Mouse (Mus musculus) stomach, embryonic 14.5 days (tissue): ENCODE data around the gene Bloc1s1. TPM values are rescaled to one million over a fixed set of nuclear protein-coding genes. Genes with fewer than 3 reads are reported as not detected.

ENCODE experiments used
- ATAC-seq: fragments of 200-750 bp; cut with Nextera tagmentation; 2 replicates; pipeline ENCODE4 v1.8.0; 2017; ENCODE audit warnings: low read depth, moderate TSS enrichment; ENCODE audit not compliant: insufficient number of reproducible peaks, insufficient read depth, low FRiP score
- H3K27ac ChIP-seq: fragments of 300-500 bp; sonication (generic); 2 replicates; pipeline ENCODE4 v1.5.1; 2014; ENCODE audit warnings: mild to moderate bottlenecking, low read length, moderate library complexity, mixed read lengths
- H3K27me3 ChIP-seq: fragments of 300-500 bp; sonication (generic); 2 replicates; pipeline ENCODE4 v1.6.1; 2014; ENCODE audit warnings: low read length, control low read depth, mixed read lengths; ENCODE audit not compliant: control insufficient read depth, insufficient read depth
- H3K36me3 ChIP-seq: fragments of 300-500 bp; sonication (generic); 2 replicates; pipeline ENCODE4 v1.6.1; 2014; ENCODE audit warnings: mild to moderate bottlenecking, control low read depth, low read length, moderate library complexity, mixed read lengths; ENCODE audit not compliant: control insufficient read depth, insufficient read depth
- H3K4me1 ChIP-seq: fragments of 300-500 bp; sonication (generic); 2 replicates; pipeline ENCODE4 v1.6.1; 2014; ENCODE audit warnings: low read length, control low read depth, mixed read lengths; ENCODE audit not compliant: control insufficient read depth, insufficient read depth
- H3K4me2 ChIP-seq: fragments of 300-500 bp; sonication (generic); replicated peaks from 2 replicates; pipeline ENCODE4 v1.6.1; 2014; ENCODE audit warnings: low read depth, low read length, control low read depth
- H3K4me3 ChIP-seq: fragments of 300-500 bp; sonication (generic); 2 replicates; pipeline ENCODE4 v1.5.1; 2014; ENCODE audit warnings: low read depth, low read length, control low read depth
- H3K9ac ChIP-seq: fragments of 300-500 bp; sonication (generic); replicated peaks from 2 replicates; pipeline ENCODE4 v1.6.1; 2014; ENCODE audit warnings: low read depth, mild to moderate bottlenecking, control low read depth, low read length, moderate library complexity, mixed read lengths
- H3K9me3 ChIP-seq: fragments of 300-500 bp; sonication (generic); 2 replicates; pipeline ENCODE4 v1.6.1; 2016; ENCODE audit warnings: low read depth, low read length, control low read depth; ENCODE audit not compliant: control insufficient read depth
- WGBS: fragments of 180-500 bp; shearing (Covaris S2); extraction: QIAGEN DNeasy Blood & Tissue Kit; methylation state at CpG from one replicate; pipeline ENCODE4 v1.1.7; 2014; 5-methylcytosine and 5-hydroxymethylcytosine counted together
- polyA plus RNA-seq: library from polyadenylated mRNA; unstranded; fragments of >200 nt; fragmentation: Nextera tagmentation; extraction: Ambion mirVana; gene quantifications from 2 replicates; pipeline ENCODE4 v1.2.1, GENCODE M21; 2014

Bloc1s1 gene
- polyA plus RNA-seq, 1 experiment from 2014 or later = 236 TPM

- Histone ChIP-seq H3K4me1 (no peaks in the 10 kb centered on the region), H3K9ac (no peak overlapping the region), H3K36me3 (no peaks in the 10 kb centered on the region), H3K4me2 (no peak overlapping the region), H3K27me3 (peaks cover 24% of the 10 kb centered on the region), H3K27ac (no peak overlapping the region), H3K4me3 (no peak overlapping the region), H3K9me3 (no peaks in the 10 kb centered on the region)
- 68% methylated on average over 8 of the region's 8 CpGs for WGBS
- ATAC-seq = no peak
Observed at GRCm38 (mm10) chr10:128935826-128936440, 12.1 kb upstream of the Bloc1s1 start.

GRCm38 (mm10) chr10:128934997-128935787, 11.4 kb upstream of the Bloc1s1 start:
- H3K27ac ChIP-seq = no peak overlapping the region
- no peak overlapping the region for H3K4me3 ChIP-seq
- no peaks in the 10 kb centered on the region for H3K36me3 ChIP-seq
- no peak overlapping the region for H3K4me2 ChIP-seq
- ATAC-seq = no peak
- H3K27me3 ChIP-seq = peaks cover 24% of the 10 kb centered on the region
- no peaks in the 10 kb centered on the region for H3K4me1 ChIP-seq
- H3K9me3 ChIP-seq = no peaks in the 10 kb centered on the region
- H3K9ac ChIP-seq = no peak overlapping the region
- 69% methylated on average over 7 of the region's 7 CpGs for WGBS

- Histone ChIP-seq H3K4me3 (peak overlapping the region; percentile 31), H3K27ac (no peak overlapping the region), H3K27me3 (peaks cover 24% of the 10 kb centered on the region), H3K4me2 (peak overlapping the region; percentile 75), H3K36me3 (no peaks in the 10 kb centered on the region), H3K9me3 (no peaks in the 10 kb centered on the region), H3K9ac (no peak overlapping the region), H3K4me1 (no peaks in the 10 kb centered on the region)
- 3% methylated on average over 21 of the region's 21 CpGs for WGBS
- no peak; the same call in 1 of the 2 replicates for ATAC-seq
Observed at GRCm38 (mm10) chr10:128933976-128934721, 10.3 kb upstream of the Bloc1s1 start.

- WGBS = 2% methylated on average over 26 of the region's 26 CpGs
- peak within 1 kb of the TSS; percentile 31 for H3K4me3 ChIP-seq
- ATAC-seq = peak; percentile 76; the same call in 1 of the 2 replicates
- H3K27me3 ChIP-seq = peaks cover 24% of the 10 kb centered on the region
- H3K36me3 ChIP-seq = no peaks in the 10 kb centered on the region
- H3K4me1 ChIP-seq = no peaks in the 10 kb centered on the region
- peak within 1 kb of the TSS; percentile 75 for H3K4me2 ChIP-seq
- H3K27ac ChIP-seq = no peak within 1 kb of the TSS
- H3K9me3 ChIP-seq = no peaks in the 10 kb centered on the region
- no peak within 1 kb of the TSS for H3K9ac ChIP-seq
Observed at GRCm38 (mm10) chr10:128933574-128933973, 9.7 kb upstream of the Bloc1s1 start, which contains the start of gene Itga7. TSS of gene Itga7 (plus strand) at chr10:128933818.

GRCm38 (mm10) chr10:128931441-128931840, 7.6 kb upstream of the Bloc1s1 start:
- ATAC-seq = no peak
- H3K4me3 ChIP-seq = no peak overlapping the region
- H3K36me3 ChIP-seq = no peaks in the 10 kb centered on the region
- H3K9me3 ChIP-seq = no peaks in the 10 kb centered on the region
- WGBS = 48% methylated on average over 2 of the region's 2 CpGs
- H3K9ac ChIP-seq = no peak overlapping the region
- no peaks in the 10 kb centered on the region for H3K4me1 ChIP-seq
- no peak overlapping the region for H3K27ac ChIP-seq
- H3K27me3 ChIP-seq = peaks cover 24% of the 10 kb centered on the region
- no peak overlapping the region for H3K4me2 ChIP-seq

GRCm38 (mm10) chr10:128929638-128930378, 6.0 kb upstream of the Bloc1s1 start:
- Histone ChIP-seq H3K4me3 (no peak overlapping the region), H3K4me2 (no peak overlapping the region), H3K4me1 (no peaks in the 10 kb centered on the region), H3K9me3 (no peaks in the 10 kb centered on the region), H3K27ac (no peak overlapping the region), H3K27me3 (peaks cover 19% of the 10 kb centered on the region), H3K36me3 (no peaks in the 10 kb centered on the region), H3K9ac (no peak overlapping the region)
- no peak for ATAC-seq
- WGBS = 65% methylated on average over 7 of the region's 7 CpGs

GRCm38 (mm10) chr10:128928356-128928755, 4.5 kb upstream of the Bloc1s1 start:
- H3K4me2 ChIP-seq = no peak overlapping the region
- no peak for ATAC-seq
- no peaks in the 10 kb centered on the region for H3K4me1 ChIP-seq
- no peaks in the 10 kb centered on the region for H3K9me3 ChIP-seq
- H3K27me3 ChIP-seq = peaks cover 6% of the 10 kb centered on the region; the same call in 1 of the 2 replicates
- WGBS = 36% methylated on average over 4 of the region's 4 CpGs
- H3K4me3 ChIP-seq = no peak overlapping the region
- no peak overlapping the region for H3K9ac ChIP-seq
- no peaks in the 10 kb centered on the region for H3K36me3 ChIP-seq
- H3K27ac ChIP-seq = no peak overlapping the region
